Mouse (Mus musculus) spleen, adult 2 months (tissue): Measurements from ENCODE around the gene Sypl. TPM values are rescaled to one million over a fixed set of nuclear protein-coding genes. Genes with fewer than 3 reads are reported as not detected.
A peak's percentile ranks its signal among the peaks of the same experiment; 100 is the strongest.

Experiments
- DNase-seq, 2 experiments: peaks; one replicate each; pipeline versions ENCODE4 v3.0.0 to v3.0.0-alpha.2; 2012 to 2021; ENCODE audit warnings: low spot score in 2 of 2, low read depth in 1 of 2
- H3K27ac ChIP-seq: fragments of 200-500 bp; 2 replicates; pipeline ENCODE4 v1.5.1; 2012; ENCODE audit warnings: low read length, inconsistent platforms; ENCODE audit not compliant: insufficient read depth
- H3K27me3 ChIP-seq: fragments of 200-500 bp; 2 replicates; pipeline ENCODE4 v1.6.1; 2012; ENCODE audit warnings: mild to moderate bottlenecking, moderate library complexity, low read length, inconsistent platforms; ENCODE audit not compliant: control insufficient read depth, insufficient read depth
- H3K36me3 ChIP-seq: fragments of 200-500 bp; 2 replicates; pipeline ENCODE4 v1.6.1; 2012; ENCODE audit warnings: mild to moderate bottlenecking, low read length, inconsistent platforms; ENCODE audit not compliant: control insufficient read depth, insufficient read depth
- H3K4me1 ChIP-seq: fragments of 200-500 bp; 2 replicates; pipeline ENCODE4 v1.6.1; 2011; ENCODE audit warnings: inconsistent platforms; ENCODE audit not compliant: control insufficient read depth, insufficient read depth, insufficient read length
- H3K4me3 ChIP-seq: fragments of 200-500 bp; 2 replicates; pipeline ENCODE4 v1.5.1; 2011; ENCODE audit warnings: mild to moderate bottlenecking, inconsistent platforms; ENCODE audit not compliant: insufficient read depth, insufficient read length; ENCODE audit errors: extremely low read depth
- CTCF ChIP-seq: fragments of 200-500 bp; IDR thresholded peaks from 2 replicates; pipeline ENCODE4 v1.5.1; 2011; ENCODE audit warnings: mild to moderate bottlenecking, inconsistent platforms; ENCODE audit not compliant: insufficient read depth, insufficient read length, insufficient replicate concordance; ENCODE audit errors: extremely low read depth
- POLR2A ChIP-seq: fragments of 200-500 bp; IDR thresholded peaks from 2 replicates; pipeline ENCODE4 v1.6.1; 2011; ENCODE audit warnings: low read depth, low read length, inconsistent platforms
- WGBS: fragments of 180-500 bp; shearing (Covaris S2); methylation state at CpG from one replicate; pipeline ENCODE4 v1.1.7; 2018; 5-methylcytosine and 5-hydroxymethylcytosine counted together
- polyA plus RNA-seq: library from polyadenylated mRNA; depleted of rRNA; stranded (reverse); fragments of >200 nt; gene quantifications from 2 replicates; pipeline ENCODE4 v1.2.3, GENCODE M21; 2012

Gene Sypl
- polyA plus RNA-seq, 1 experiment = 36.9 TPM

- TF ChIP-seq POLR2A = no peak
- no peak for TF ChIP-seq CTCF
- no peak for DNase-seq
- Histone ChIP-seq H3K4me3 (no peak overlapping the region), H3K36me3 (no peaks in the 10 kb centered on the region), H3K27ac (no peak overlapping the region), H3K27me3 (no peaks in the 10 kb centered on the region), H3K4me1 (no peaks in the 10 kb centered on the region)
- WGBS = 70% methylated on average over 3 of the region's 3 CpGs
Measured at GRCm38 (mm10) chr12:32919091-32919490, 34.6 kb upstream of the Sypl start.

DNA sequence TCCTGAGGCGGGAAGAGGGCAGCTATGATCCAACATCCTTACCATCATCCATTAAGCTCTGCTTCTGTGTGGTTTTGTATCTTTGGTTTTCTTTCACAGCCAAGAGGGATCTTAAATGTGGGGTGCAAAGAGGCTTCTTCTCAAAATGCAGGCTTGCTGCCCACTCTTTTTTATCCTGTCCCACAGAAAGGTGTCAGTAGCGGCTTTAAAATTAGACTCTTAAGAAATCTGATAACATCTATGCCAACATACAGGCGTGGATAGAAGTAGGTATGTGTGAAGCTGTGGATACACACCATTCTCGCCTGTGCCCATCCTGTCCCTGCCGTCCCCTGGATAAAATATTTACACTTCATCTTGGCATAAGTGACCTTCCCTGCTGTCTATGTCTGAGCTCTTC is 34.2 kb upstream of the Sypl start:
- Histone ChIP-seq H3K36me3 (no peaks in the 10 kb centered on the region), H3K4me3 (no peak overlapping the region), H3K27me3 (no peaks in the 10 kb centered on the region), H3K4me1 (no peaks in the 10 kb centered on the region), H3K27ac (no peak overlapping the region)
- TF ChIP-seq POLR2A (no peak), CTCF (no peak)
- 87% methylated on average over 5 of the region's 5 CpGs for WGBS
- DNase-seq = no peak

DNA sequence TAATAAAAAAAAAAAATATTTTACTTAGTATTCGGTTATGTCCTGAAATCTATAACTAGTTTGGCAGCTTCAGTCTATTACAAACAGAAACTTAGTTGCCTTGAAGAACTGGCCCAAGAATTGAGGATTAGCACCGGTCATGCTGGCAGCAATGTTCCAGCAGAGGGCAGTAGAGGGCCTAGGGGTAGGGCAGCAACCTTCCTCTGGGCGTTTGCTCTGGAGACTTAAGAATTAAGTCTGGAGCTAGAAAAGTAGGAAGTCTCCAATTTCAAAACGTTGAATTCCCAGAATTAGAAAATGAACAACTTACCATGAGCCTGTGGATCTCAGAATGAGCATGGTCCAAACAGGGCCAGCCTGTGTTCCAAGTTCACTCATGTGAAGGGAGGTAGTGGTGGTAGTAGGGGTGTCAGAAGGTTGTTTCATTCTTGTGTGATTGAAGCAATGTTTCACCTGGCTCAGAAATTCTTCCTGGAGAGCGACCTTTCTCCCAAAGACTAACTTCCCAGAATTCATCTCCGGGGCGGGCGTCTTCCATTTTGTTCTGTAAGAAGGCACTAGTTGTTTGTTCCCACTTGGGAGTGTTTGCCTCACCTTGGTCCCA is 33.4 kb upstream of the Sypl start:
- Histone ChIP-seq H3K4me3 (no peak overlapping the region), H3K27me3 (no peaks in the 10 kb centered on the region), H3K27ac (no peak overlapping the region), H3K36me3 (no peaks in the 10 kb centered on the region), H3K4me1 (no peaks in the 10 kb centered on the region)
- WGBS = 53% methylated on average over 8 of the region's 8 CpGs
- peak; percentile 30 to 76 for DNase-seq
- TF ChIP-seq CTCF (peak; percentile 81; the same call in 1 of the 2 replicates), POLR2A (no peak)

- no peaks in the 10 kb centered on the region for H3K36me3 ChIP-seq
- TF ChIP-seq POLR2A (no peak), CTCF (no peak)
- WGBS = 85% methylated on average over 4 of the region's 4 CpGs
- H3K27me3 ChIP-seq = no peaks in the 10 kb centered on the region
- H3K27ac ChIP-seq = no peak overlapping the region
- DNase-seq = no peak
- no peaks in the 10 kb centered on the region for H3K4me1 ChIP-seq
- H3K4me3 ChIP-seq = no peak overlapping the region
Measured at GRCm38 (mm10) chr12:32921071-32921470, 32.6 kb upstream of the Sypl start.

DNA sequence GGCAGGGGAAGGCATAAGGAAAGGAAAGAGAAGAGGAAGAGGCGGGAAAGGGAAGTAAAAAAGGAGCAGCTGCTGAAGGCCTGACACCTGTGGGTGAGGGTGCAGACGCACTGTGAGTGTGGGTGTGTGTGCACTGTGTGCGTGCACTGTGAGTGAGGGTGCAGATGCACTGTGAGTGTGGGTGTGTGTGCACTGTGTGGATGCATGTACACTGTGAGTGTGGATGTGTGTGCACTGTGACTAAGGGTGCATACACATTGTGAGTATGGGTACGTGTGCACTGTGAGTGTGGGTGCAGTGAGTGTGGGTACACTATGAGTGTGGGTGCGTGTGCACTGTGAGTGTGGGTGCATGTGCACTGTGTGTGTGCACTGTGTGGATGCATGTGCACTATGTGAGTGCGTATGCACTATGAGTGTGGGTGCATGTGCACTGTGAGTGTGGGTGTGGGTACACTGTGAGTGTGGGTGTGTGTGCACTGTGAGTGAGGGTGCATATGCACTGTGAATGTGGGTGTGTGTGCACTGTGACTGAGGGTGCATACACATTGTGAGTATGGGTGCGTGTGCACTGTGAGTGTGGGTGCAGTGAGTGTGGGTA is 32.1 kb upstream of the Sypl start:
- Histone ChIP-seq H3K36me3 (no peaks in the 10 kb centered on the region), H3K27ac (no peak overlapping the region), H3K4me3 (no peak overlapping the region), H3K4me1 (no peaks in the 10 kb centered on the region), H3K27me3 (no peaks in the 10 kb centered on the region)
- 93% methylated on average over 7 of the region's 7 CpGs for WGBS
- DNase-seq = no peak
- no peak for TF ChIP-seq CTCF
- no peak for TF ChIP-seq POLR2A

- no peaks in the 10 kb centered on the region for H3K36me3 ChIP-seq
- H3K27ac ChIP-seq = no peak overlapping the region
- no peak for DNase-seq
- H3K27me3 ChIP-seq = no peaks in the 10 kb centered on the region
- no peak overlapping the region for H3K4me3 ChIP-seq
- no peaks in the 10 kb centered on the region for H3K4me1 ChIP-seq
- 71% methylated on average over 3 of the region's 3 CpGs for WGBS
- TF ChIP-seq POLR2A (no peak), CTCF (no peak)
Measured at GRCm38 (mm10) chr12:32924245-32924644, 29.4 kb upstream of the Sypl start.

- no peaks in the 10 kb centered on the region for H3K27me3 ChIP-seq
- TF ChIP-seq POLR2A (no peak), CTCF (no peak)
- H3K4me1 ChIP-seq = no peaks in the 10 kb centered on the region
- WGBS = 83% methylated on average over 18 of the region's 18 CpGs
- no peak overlapping the region for H3K27ac ChIP-seq
- H3K4me3 ChIP-seq = no peak overlapping the region
- DNase-seq = no peak
- H3K36me3 ChIP-seq = no peaks in the 10 kb centered on the region
Measured at GRCm38 (mm10) chr12:32926331-32927172, 27.1 kb upstream of the Sypl start.
